Mouse (Mus musculus): ENCODE results near the gene Gm5617. TPM values are rescaled to one million over a fixed set of nuclear protein-coding genes. Genes with fewer than 3 reads are reported as not detected.

The Gm5617 gene
- total RNA-seq (2023), result 10 to 100 TPM; 17.9 to 19.5 TPM

GRCm38 (mm10) chr9:48494817-48495547 is at the start of gene Gm5617, which contains the start of gene Rbm7:
TSS of gene Gm5617 (plus strand) at chr9:48495442.
TSS of gene Rbm7 (minus strand) at chr9:48495299.

GRCm38 (mm10) chr9:48480411-48481213 is 14.6 kb upstream of the Gm5617 start, which contains the start of gene Rexo2:
TSS of gene Rexo2 (minus strand) at chr9:48480623.

Other genes starting within 250 kb of the Gm5617 start
- gene Nxpe2, start 142.0 kb upstream of the Gm5617 start, total RNA-seq (2023), result 10 to 100 TPM in 1 of 2 experiments, 1 to 10 TPM in 1; 5.0 to 15.2 TPM
- 10 to 100 TPM; 30.7 to 33.9 TPM for gene Rexo2, start 14.8 kb upstream of the Gm5617 start, total RNA-seq (2023)
- gene Rbm7, start 143 bp upstream of the Gm5617 start, total RNA-seq (2023), result 100 to 1,000 TPM in 1 of 2 experiments, 10 to 100 TPM in 1; 81.1 to 105 TPM
- under 1 TPM in 1 of 2 experiments, not detected in 1; 0.86 TPM for gene Nnmt, start 109.7 kb downstream of the Gm5617 start, total RNA-seq (2023)